Mouse (Mus musculus) forebrain, embryonic 12.5 days (tissue): ENCODE results near the gene Urgcp. TPM values are rescaled to one million over a fixed set of nuclear protein-coding genes. Genes with fewer than 3 reads are reported as not detected.

Experiments
- ATAC-seq: fragments of 200-750 bp; cut with Nextera tagmentation; 2 replicates; pipeline ENCODE4 v1.8.0; 2017; ENCODE audit warnings: moderate TSS enrichment; ENCODE audit not compliant: low FRiP score
- H3K27ac ChIP-seq: fragments of 300-500 bp; sonication (generic); 2 replicates; pipeline ENCODE4 v1.5.1; 2016; ENCODE audit warnings: mild to moderate bottlenecking
- H3K27me3 ChIP-seq: fragments of 300-500 bp; sonication (generic); 2 replicates; pipeline ENCODE4 v1.6.1; 2016; ENCODE audit warnings: mild to moderate bottlenecking
- H3K36me3 ChIP-seq: fragments of 300-500 bp; sonication (generic); replicated peaks from 2 replicates; pipeline ENCODE4 v1.6.1; 2016; ENCODE audit warnings: mild to moderate bottlenecking
- H3K4me1 ChIP-seq: fragments of 300-500 bp; sonication (generic); 2 replicates; pipeline ENCODE4 v1.6.1; 2016
- H3K4me2 ChIP-seq: fragments of 300-500 bp; sonication (generic); 2 replicates; pipeline ENCODE4 v1.6.1; 2016; ENCODE audit warnings: mild to moderate bottlenecking, moderate library complexity
- H3K4me3 ChIP-seq: fragments of 300-500 bp; sonication (generic); replicated peaks from 2 replicates; pipeline ENCODE4 v1.5.1; 2016; ENCODE audit warnings: mild to moderate bottlenecking
- H3K9ac ChIP-seq: fragments of 300-500 bp; sonication (generic); 2 replicates; pipeline ENCODE4 v1.6.1; 2016; ENCODE audit warnings: mild to moderate bottlenecking
- H3K9me3 ChIP-seq: fragments of 300-500 bp; sonication (generic); 2 replicates; pipeline ENCODE4 v1.6.1; 2016
- WGBS: fragments of 180-500 bp; shearing (Covaris S2); methylation state at CpG from one replicate; pipeline ENCODE4 v1.1.7; 2016; 5-methylcytosine and 5-hydroxymethylcytosine counted together
- polyA plus RNA-seq: library from polyadenylated mRNA; unstranded; fragments of >200 nt; fragmentation: Nextera tagmentation; extraction: Ambion mirVana; gene quantifications from 2 replicates; pipeline ENCODE4 v1.2.1, GENCODE M21; 2016

The Urgcp gene
- polyA plus RNA-seq, 1 experiment from 2014 or later = 24.8 TPM

DNA sequence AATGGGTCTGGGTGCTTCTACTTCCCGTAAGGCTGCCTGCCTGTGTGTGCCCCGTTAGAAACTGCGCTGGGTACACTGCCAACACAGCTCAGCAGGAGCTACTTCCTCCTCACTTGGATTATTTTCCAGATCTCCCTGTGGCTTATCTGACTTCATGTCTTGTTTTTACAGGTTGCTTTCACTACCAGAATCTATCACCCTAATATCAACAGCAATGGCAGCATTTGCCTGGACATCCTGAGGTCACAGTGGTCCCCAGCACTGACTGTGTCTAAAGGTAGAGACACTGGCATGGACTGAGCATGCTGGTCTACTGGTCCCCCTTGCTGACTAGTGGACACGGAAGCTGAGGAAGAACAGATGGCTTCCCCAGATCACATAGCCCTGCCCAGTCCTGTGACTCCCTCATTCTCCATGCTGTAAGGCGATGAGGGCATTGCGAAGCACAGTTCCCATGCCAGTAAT, 17.9 kb upstream of the Urgcp start:
- Histone ChIP-seq H3K36me3 (0 out of 2 replicates have a peak, but pooled peaks cover 2% of the 10 kb centered on the region), H3K9me3 (no peaks in the 10 kb centered on the region), H3K27ac (no peak overlapping the region), H3K4me2 (no peak overlapping the region), H3K27me3 (no peaks in the 10 kb centered on the region), H3K4me1 (no peaks in the 10 kb centered on the region), H3K9ac (no peak overlapping the region), H3K4me3 (no peak overlapping the region)
- 91% methylated on average over 6 of the region's 6 CpGs for WGBS
- no peak for ATAC-seq

DNA sequence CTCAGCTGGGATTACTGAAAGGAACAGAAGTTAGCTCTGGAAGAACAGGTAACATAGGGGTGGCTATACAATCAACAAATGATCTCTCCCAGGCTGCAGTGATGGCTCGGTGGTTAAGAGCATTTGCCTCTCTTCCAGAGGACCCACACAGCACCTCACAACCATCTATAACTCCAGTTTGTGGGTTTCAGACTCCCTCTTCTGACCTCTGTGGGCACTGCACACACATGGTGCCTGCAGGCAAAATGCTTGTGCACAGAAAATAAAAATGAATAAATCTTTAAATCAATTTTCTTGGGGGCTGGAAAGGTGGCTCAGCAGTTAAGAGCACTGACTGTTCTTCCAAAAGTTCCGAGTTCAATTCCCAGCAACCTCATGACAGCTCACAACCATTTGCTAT, 16.3 kb upstream of the Urgcp start:
- Histone ChIP-seq H3K27ac (no peak overlapping the region), H3K4me1 (no peaks in the 10 kb centered on the region), H3K9me3 (no peaks in the 10 kb centered on the region), H3K27me3 (no peaks in the 10 kb centered on the region), H3K4me2 (no peak overlapping the region), H3K36me3 (0 out of 2 replicates have a peak, but pooled peaks cover 2% of the 10 kb centered on the region), H3K4me3 (no peak overlapping the region), H3K9ac (no peak overlapping the region)
- WGBS = 68% methylated on average over 2 of the region's 2 CpGs
- no peak for ATAC-seq

DNA sequence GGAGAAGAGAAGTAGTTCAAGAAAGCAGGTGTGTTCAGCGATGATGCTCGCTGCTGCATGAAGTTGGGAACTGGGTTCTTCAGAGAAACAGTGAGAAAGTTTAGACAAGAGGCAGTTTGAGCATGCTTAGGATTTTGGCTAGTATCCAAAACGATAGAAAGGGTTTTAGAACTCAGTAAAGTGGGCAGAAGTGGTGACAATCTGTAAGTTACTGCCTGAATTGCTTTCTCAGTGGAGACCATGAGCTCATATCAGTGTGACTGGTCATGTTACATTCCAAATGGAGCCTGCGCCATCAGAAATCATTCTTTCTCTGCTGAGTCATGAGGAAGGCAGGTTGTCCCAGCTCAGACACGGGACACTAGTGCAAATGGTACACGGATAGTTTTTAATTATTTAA, 3.8 kb upstream of the Urgcp start:
- WGBS = 89% methylated on average over 6 of the region's 6 CpGs
- no peak overlapping the region for H3K4me3 ChIP-seq
- no peak overlapping the region for H3K9ac ChIP-seq
- peaks cover 6% of the 10 kb centered on the region for H3K4me1 ChIP-seq
- H3K9me3 ChIP-seq = no peaks in the 10 kb centered on the region
- H3K27me3 ChIP-seq = no peaks in the 10 kb centered on the region
- no peak for ATAC-seq
- H3K4me2 ChIP-seq = no peak overlapping the region
- H3K36me3 ChIP-seq = peaks cover 14% of the 10 kb centered on the region
- no peak overlapping the region for H3K27ac ChIP-seq

GRCm38 (mm10) chr11:5762633-5762982, 432 bp upstream of the Urgcp start:
- Histone ChIP-seq H3K27ac (peak overlapping the region; percentile 91), H3K27me3 (no peaks in the 10 kb centered on the region), H3K36me3 (no peaks in the 10 kb centered on the region), H3K4me1 (peaks cover 13% of the 10 kb centered on the region), H3K9me3 (no peaks in the 10 kb centered on the region), H3K4me2 (peak overlapping the region; percentile 68), H3K4me3 (peak overlapping the region; percentile 75), H3K9ac (peak overlapping the region; percentile 86)
- 19% methylated on average over 6 of the region's 6 CpGs for WGBS
- peak; percentile 66 for ATAC-seq

DNA sequence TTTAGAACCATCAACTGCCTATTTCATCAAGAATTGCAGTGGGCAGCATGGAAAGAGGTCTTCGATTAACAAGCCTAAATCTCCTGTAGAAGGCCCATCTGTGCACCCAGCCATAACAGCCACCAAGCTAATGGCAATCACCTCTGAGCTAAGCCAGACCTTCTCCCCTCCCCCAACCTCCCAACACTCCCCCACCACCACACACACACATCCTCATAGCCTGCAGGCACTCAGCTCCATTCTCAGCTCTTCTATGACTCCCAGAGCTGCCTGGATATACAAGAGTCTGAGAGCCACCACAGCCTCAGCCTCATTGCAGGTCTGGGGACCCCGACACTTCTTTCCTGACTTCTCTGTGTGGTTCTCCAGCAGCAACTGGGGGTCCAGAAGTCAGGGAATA, 8.4 kb downstream of the Urgcp start:
- 89% methylated on average over 2 of the region's 2 CpGs for WGBS
- Histone ChIP-seq H3K36me3 (0 out of 2 replicates have a peak, but pooled peaks cover 8% of the 10 kb centered on the region), H3K4me1 (no peaks in the 10 kb centered on the region), H3K9ac (no peak overlapping the region), H3K9me3 (peaks cover 8% of the 10 kb centered on the region), H3K27me3 (no peaks in the 10 kb centered on the region), H3K27ac (no peak overlapping the region), H3K4me2 (no peak overlapping the region), H3K4me3 (no peak overlapping the region)
- no peak for ATAC-seq

DNA sequence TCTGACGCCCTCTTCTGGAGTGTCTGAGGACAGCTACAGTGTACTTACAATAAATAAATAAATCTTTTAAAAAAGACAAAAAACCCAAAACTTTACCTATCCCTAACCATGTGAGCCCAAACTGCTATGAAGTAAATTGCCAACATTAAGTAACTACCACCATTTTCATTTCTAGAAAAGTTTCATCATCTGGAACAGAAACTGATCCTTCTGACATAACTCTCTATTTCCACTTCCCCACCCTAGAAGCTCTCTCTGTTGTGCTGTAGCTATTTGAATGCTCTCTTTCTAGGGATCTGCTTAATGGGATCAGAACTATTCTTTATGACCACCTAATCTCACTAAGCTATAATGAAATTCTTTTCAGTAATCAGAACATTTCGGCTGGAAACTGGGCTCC, 17.2 kb downstream of the Urgcp start:
- H3K4me1 ChIP-seq = peaks cover 11% of the 10 kb centered on the region
- H3K9me3 ChIP-seq = no peaks in the 10 kb centered on the region
- H3K9ac ChIP-seq = no peak overlapping the region
- no peaks in the 10 kb centered on the region for H3K27me3 ChIP-seq
- no peak overlapping the region for H3K4me2 ChIP-seq
- H3K36me3 ChIP-seq = no peaks in the 10 kb centered on the region
- H3K4me3 ChIP-seq = no peak overlapping the region
- ATAC-seq = no peak
- WGBS = 75% methylated on average over 2 of the region's 2 CpGs
- H3K27ac ChIP-seq = no peak overlapping the region

DNA sequence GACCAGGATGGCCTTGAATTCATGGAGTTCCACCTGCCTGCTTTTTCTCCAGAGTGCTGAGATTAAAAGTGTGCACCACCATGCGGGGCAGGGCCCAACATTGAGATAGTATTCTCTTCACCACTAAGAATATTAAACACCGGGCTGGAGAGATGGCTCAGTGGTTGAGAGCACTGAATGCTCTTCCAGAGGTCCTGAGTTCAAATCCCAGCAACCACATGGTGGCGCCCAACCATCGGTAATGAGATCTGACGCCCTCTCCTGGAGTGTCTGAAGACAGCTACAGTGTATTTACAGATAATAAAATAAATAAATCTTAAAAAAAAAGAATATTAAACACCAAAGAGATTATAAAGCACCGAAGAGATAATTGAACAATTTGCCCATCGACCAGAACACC, 20.1 kb downstream of the Urgcp start:
- H3K27me3 ChIP-seq = no peaks in the 10 kb centered on the region
- H3K9ac ChIP-seq = no peak overlapping the region
- H3K36me3 ChIP-seq = no peaks in the 10 kb centered on the region
- H3K9me3 ChIP-seq = no peaks in the 10 kb centered on the region
- WGBS = 73% methylated on average over 7 of the region's 7 CpGs
- peaks cover 15% of the 10 kb centered on the region for H3K4me1 ChIP-seq
- no peak overlapping the region for H3K4me2 ChIP-seq
- no peak overlapping the region for H3K4me3 ChIP-seq
- no peak for ATAC-seq
- H3K27ac ChIP-seq = no peak overlapping the region

DNA sequence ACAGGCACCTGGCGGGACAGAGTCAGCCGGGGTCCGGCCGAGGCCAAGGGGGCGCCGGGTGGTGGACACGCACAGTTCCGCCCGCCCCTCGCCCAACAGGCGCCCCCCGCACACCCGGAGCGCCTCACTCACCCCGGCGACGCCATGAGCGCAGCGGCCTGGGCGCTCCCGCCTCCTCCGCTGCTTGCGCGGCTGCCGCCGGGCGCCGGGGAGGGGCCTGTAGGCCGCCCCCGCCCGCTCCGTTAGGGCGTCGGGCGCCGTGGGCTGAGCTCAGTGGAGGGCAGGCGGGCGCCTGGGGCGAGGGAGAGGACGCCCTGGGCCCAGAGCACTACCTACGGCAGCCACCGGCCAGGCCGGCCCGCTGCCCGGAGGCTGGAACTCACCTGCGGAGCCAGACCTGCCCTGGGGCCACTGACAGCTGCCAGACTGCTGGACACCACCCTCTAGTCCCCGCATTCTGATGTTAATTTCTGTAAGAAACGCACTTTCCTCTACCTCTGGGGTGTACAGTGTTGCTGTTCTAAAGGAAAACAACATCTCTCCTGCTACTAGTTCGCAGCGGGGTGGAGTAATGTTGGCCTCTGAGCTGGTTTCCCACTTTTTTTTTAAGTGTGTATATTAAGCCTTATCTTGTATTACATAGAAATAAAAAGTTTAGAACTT, 21.1 kb downstream of the Urgcp start:
- peak overlapping the region; percentile 87 for H3K4me3 ChIP-seq
- H3K36me3 ChIP-seq = no peaks in the 10 kb centered on the region
- peaks cover 15% of the 10 kb centered on the region for H3K4me1 ChIP-seq
- peak; percentile 94 for ATAC-seq
- peak overlapping the region; percentile 82 for H3K4me2 ChIP-seq
- peak overlapping the region; percentile 2; the same call in 1 of the 2 replicates for H3K27ac ChIP-seq
- WGBS = 1% methylated on average over 28 of the region's 50 CpGs
- peak overlapping the region; percentile 96 for H3K9ac ChIP-seq
- H3K9me3 ChIP-seq = no peaks in the 10 kb centered on the region
- no peaks in the 10 kb centered on the region for H3K27me3 ChIP-seq

GRCm38 (mm10) chr11:5740599-5740964, 21.6 kb downstream of the Urgcp start:
- Histone ChIP-seq H3K27me3 (no peaks in the 10 kb centered on the region), H3K36me3 (no peaks in the 10 kb centered on the region), H3K9ac (peak overlapping the region; percentile 96), H3K4me2 (peak overlapping the region; percentile 82), H3K27ac (peak overlapping the region; percentile 2; the same call in 1 of the 2 replicates), H3K9me3 (no peaks in the 10 kb centered on the region), H3K4me3 (peak overlapping the region; percentile 87), H3K4me1 (peaks cover 15% of the 10 kb centered on the region)
- no peak; the same call in 1 of the 2 replicates for ATAC-seq
- WGBS = 3% methylated on average over 26 of the region's 26 CpGs

DNA sequence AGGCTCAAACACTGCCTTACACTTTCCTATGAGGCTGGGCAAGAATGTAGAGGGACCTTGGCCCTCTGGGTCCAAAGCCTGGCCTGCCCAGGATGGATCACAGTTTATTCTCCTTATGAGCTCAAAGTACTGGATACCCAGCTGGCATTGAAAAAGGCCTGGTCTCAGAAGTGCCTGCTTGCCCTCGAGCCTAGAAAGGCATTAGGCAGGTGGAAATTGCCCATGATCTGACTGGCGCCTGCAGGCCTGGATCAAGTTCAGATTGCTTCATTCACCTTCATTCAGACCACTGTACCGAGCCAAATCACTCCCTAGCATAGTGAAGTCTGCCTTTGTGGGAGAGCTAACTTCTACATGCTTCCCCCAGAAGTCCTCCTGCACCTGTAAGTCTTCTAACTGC, 22.3 kb downstream of the Urgcp start:
- Histone ChIP-seq H3K9ac (no peak overlapping the region), H3K4me1 (peaks cover 15% of the 10 kb centered on the region), H3K27ac (no peak overlapping the region), H3K4me3 (no peak overlapping the region), H3K4me2 (no peak overlapping the region), H3K36me3 (no peaks in the 10 kb centered on the region), H3K9me3 (no peaks in the 10 kb centered on the region), H3K27me3 (no peaks in the 10 kb centered on the region)
- 80% methylated on average over 3 of the region's 3 CpGs for WGBS
- ATAC-seq = no peak

- H3K4me1 ChIP-seq = peaks cover 15% of the 10 kb centered on the region
- H3K4me2 ChIP-seq = no peak overlapping the region
- H3K9ac ChIP-seq = no peak overlapping the region
- H3K27me3 ChIP-seq = no peaks in the 10 kb centered on the region
- no peak overlapping the region for H3K27ac ChIP-seq
- no peak overlapping the region for H3K4me3 ChIP-seq
- ATAC-seq = no peak
- H3K36me3 ChIP-seq = no peaks in the 10 kb centered on the region
- no peaks in the 10 kb centered on the region for H3K9me3 ChIP-seq
- 91% methylated on average over 5 of the region's 5 CpGs for WGBS
Measured at GRCm38 (mm10) chr11:5738888-5739632, 23.1 kb downstream of the Urgcp start.

DNA sequence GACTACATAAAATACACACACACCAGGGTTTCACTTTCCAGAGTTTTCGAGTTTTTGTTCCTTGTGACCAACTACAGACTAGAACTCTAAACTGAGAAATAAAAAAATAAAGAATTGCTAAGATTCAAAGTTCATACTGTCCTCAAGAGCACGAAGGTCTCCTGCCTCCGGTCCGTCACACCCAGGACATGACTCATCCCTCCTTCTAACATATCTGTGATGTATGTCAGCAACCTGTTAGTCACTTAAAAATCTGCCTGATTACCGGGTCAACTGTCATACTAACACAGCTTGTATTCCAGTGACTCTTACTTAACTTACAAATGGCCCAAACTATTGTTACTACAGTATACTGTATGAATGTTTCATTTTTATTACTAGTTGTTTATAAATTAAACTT, 25.0 kb downstream of the Urgcp start:
- WGBS = 91% methylated on average over 5 of the region's 5 CpGs
- no peaks in the 10 kb centered on the region for H3K27me3 ChIP-seq
- no peak for ATAC-seq
- H3K9me3 ChIP-seq = no peaks in the 10 kb centered on the region
- H3K36me3 ChIP-seq = no peaks in the 10 kb centered on the region
- no peak overlapping the region for H3K27ac ChIP-seq
- H3K4me3 ChIP-seq = no peak overlapping the region
- no peak overlapping the region for H3K4me2 ChIP-seq
- peaks cover 15% of the 10 kb centered on the region for H3K4me1 ChIP-seq
- no peak overlapping the region for H3K9ac ChIP-seq

DNA sequence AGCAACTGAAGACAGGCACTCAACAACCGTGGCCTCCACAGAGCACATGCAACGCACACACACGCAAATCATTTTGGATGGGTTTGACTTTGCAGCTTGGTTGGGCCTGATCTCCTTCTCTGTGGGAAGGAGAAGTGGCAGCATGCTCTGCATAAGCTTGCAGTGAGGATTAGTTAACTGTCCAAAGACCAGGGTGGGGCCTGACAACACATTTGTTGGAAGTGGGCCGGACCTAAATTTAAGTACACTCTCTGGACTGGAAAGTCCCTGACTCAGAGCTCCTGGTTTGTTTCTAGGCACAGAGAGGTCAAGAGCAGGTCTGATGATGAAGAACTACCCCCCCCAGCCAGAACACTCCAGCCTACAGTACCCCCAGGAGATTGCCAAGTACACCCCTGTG, 27.9 kb downstream of the Urgcp start:
- H3K9ac ChIP-seq = no peak overlapping the region
- WGBS = 94% methylated on average over 4 of the region's 4 CpGs
- H3K9me3 ChIP-seq = no peaks in the 10 kb centered on the region
- ATAC-seq = no peak
- no peak overlapping the region for H3K4me3 ChIP-seq
- no peaks in the 10 kb centered on the region for H3K27me3 ChIP-seq
- no peak overlapping the region for H3K4me2 ChIP-seq
- no peaks in the 10 kb centered on the region for H3K36me3 ChIP-seq
- no peaks in the 10 kb centered on the region for H3K4me1 ChIP-seq
- H3K27ac ChIP-seq = no peak overlapping the region
